Mouse (Mus musculus): ENCODE measurements around the gene Ripor3. TPM values are rescaled to one million over a fixed set of nuclear protein-coding genes. Genes with fewer than 3 reads are reported as not detected.

The Ripor3 gene
- polyA plus RNA-seq, 1 experiment from 2014 or later = 2.5 TPM

DNA sequence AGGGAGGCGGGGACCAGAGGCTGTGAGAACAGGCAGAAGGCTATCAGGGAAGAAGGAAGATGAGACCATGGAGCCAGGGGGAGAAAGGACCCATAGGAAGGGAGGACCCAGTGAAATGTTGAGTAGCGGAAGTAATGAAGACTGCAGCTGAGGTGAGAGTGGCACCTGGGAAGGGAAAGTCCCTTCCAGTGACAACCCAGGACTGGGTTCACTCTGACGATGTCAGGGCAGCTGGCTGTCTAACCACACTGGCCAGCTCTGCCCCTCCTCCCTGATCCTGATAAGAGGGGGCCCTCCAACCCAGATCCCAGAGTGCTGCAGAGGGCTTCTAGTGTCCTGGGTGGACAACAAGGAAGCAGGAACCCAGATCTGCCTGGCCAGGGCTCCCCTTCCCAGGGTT is 12.9 kb downstream of the Ripor3 start:
- H3K27me3 ChIP-seq (ENCODE audit: insufficient read depth, poor library complexity, severe bottlenecking) = peaks cover 9% of the 10 kb centered on the region; the same call in 1 of the 2 replicates
- peaks cover 4% of the 10 kb centered on the region; the same call in 1 of the 2 replicates for H3K9me3 ChIP-seq
- peaks cover 12% of the 10 kb centered on the region; the same call in 1 of the 2 replicates for H3K36me3 ChIP-seq
- no peak for DNase-seq (ENCODE audit: low spot score)
- 41% methylated on average over 3 of the region's 3 CpGs for WGBS
- H3K4me1 ChIP-seq = peaks cover 39% of the 10 kb centered on the region
- peak overlapping the region; percentile 48; the same call in 1 of the 2 replicates for H3K27ac ChIP-seq
- no peak overlapping the region for H3K4me3 ChIP-seq

- Histone ChIP-seq H3K36me3 (peaks cover 12% of the 10 kb centered on the region; the same call in 1 of the 2 replicates), H3K27ac (0 out of 2 replicates have a peak overlapping the region, but pooled peaks have one; percentile 12), H3K27me3 (ENCODE audit: insufficient read depth, poor library complexity, severe bottlenecking) (peaks cover 12% of the 10 kb centered on the region; the same call in 1 of the 2 replicates), H3K4me1 (peaks cover 40% of the 10 kb centered on the region), H3K4me3 (no peak overlapping the region), H3K9me3 (peaks cover 4% of the 10 kb centered on the region; the same call in 1 of the 2 replicates)
- 46% methylated on average over 8 of the region's 8 CpGs for WGBS
- no peak for DNase-seq (ENCODE audit: low spot score)
Measured at GRCm38 (mm10) chr2:167996672-167997215, 13.7 kb downstream of the Ripor3 start.

DNA sequence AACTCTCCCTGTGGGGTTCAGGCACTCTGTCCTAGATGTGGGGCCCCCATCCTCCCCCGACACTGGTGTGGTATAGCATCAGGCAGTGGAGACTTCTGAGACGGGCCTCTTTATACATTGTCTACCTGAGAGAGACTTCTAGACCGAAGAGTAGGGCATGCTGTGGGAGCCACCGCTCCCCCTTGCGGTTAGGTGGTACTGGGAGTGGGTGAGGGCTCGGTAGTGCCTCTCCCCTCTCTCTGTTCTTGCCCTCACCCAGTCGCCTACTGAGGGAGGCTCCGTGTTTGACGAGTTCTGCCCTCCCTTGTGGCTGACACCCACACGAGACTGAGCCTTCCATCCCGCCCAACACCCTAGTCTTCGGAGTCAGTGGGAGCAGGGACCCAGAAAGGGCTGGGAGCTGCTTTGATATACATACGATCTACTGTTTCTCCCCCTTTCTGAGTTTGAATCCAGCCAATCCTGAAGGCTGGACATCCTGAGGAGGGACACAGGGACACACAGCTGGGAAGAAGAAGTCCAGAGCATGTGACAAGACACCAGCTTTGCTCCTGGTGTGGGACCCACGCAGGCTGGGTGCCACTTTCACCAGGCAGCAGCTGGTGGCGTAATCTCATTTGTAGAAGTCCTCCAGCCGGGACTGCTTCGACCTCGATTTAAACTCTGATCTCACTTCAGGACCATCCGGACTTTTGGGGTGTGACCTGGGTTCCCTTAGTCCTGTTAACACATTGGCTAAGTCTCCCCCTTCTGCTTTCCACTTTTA is 14.4 kb downstream of the Ripor3 start:
- Histone ChIP-seq H3K4me1 (peaks cover 40% of the 10 kb centered on the region), H3K9me3 (peaks cover 4% of the 10 kb centered on the region; the same call in 1 of the 2 replicates), H3K27ac (0 out of 2 replicates have a peak overlapping the region, but pooled peaks have one; percentile 8), H3K4me3 (no peak overlapping the region), H3K36me3 (peaks cover 12% of the 10 kb centered on the region; the same call in 1 of the 2 replicates), H3K27me3 (ENCODE audit: insufficient read depth, poor library complexity, severe bottlenecking) (peaks cover 14% of the 10 kb centered on the region)
- DNase-seq (ENCODE audit: low spot score) = no peak
- WGBS = 56% methylated on average over 19 of the region's 19 CpGs

GRCm38 (mm10) chr2:167993260-167993659 is 17.2 kb downstream of the Ripor3 start:
- H3K4me1 ChIP-seq = peaks cover 51% of the 10 kb centered on the region
- DNase-seq (ENCODE audit: low spot score) = no peak
- peaks cover 25% of the 10 kb centered on the region for H3K27me3 ChIP-seq (ENCODE audit: insufficient read depth, poor library complexity, severe bottlenecking)
- no peaks in the 10 kb centered on the region for H3K9me3 ChIP-seq
- peak overlapping the region; percentile 19; the same call in 1 of the 2 replicates for H3K27ac ChIP-seq
- 64% methylated on average over 13 of the region's 13 CpGs for WGBS
- H3K36me3 ChIP-seq = no peaks in the 10 kb centered on the region
- no peak overlapping the region for H3K4me3 ChIP-seq

- H3K36me3 ChIP-seq = no peaks in the 10 kb centered on the region
- peaks cover 23% of the 10 kb centered on the region for H3K27me3 ChIP-seq (ENCODE audit: insufficient read depth, poor library complexity, severe bottlenecking)
- H3K4me3 ChIP-seq = no peak overlapping the region
- WGBS = 76% methylated on average over 14 of the region's 14 CpGs
- DNase-seq (ENCODE audit: low spot score) = no peak
- H3K4me1 ChIP-seq = peaks cover 60% of the 10 kb centered on the region
- no peaks in the 10 kb centered on the region for H3K9me3 ChIP-seq
- H3K27ac ChIP-seq = peak overlapping the region; percentile 47; the same call in 1 of the 2 replicates
Measured at GRCm38 (mm10) chr2:167989310-167989709, 21.1 kb downstream of the Ripor3 start.

DNA sequence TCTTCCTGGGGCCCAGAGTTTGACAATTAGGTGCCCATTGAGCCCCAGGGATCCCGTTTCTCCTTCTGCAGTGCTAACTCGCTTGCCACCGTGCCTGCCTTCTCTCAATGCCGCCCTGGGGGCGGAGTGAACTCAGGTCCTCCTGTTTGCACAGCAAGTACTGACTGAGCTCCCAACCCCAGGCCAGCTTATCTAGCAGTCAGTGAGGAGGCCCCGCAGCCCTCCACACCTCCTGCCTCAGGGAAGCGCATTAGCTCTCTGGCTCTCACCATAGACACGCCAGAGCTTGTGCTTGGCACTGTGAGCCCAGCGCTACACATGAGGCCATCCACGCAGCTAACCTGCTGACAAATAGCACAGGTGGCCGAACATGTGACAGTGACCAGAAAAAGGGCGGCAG is 22.8 kb downstream of the Ripor3 start:
- Histone ChIP-seq H3K36me3 (no peaks in the 10 kb centered on the region), H3K9me3 (no peaks in the 10 kb centered on the region), H3K27me3 (ENCODE audit: insufficient read depth, poor library complexity, severe bottlenecking) (peaks cover 20% of the 10 kb centered on the region), H3K4me3 (no peak overlapping the region), H3K27ac (peak overlapping the region; percentile 67), H3K4me1 (peaks cover 65% of the 10 kb centered on the region)
- 31% methylated on average over 12 of the region's 12 CpGs for WGBS
- peak; percentile 90 for DNase-seq (ENCODE audit: low spot score)

GRCm38 (mm10) chr2:167986762-167987161 is 23.7 kb downstream of the Ripor3 start:
- H3K4me1 ChIP-seq = peaks cover 64% of the 10 kb centered on the region
- peak overlapping the region; percentile 67; the same call in 1 of the 2 replicates for H3K27ac ChIP-seq
- no peak overlapping the region for H3K4me3 ChIP-seq
- peak; percentile 86 for DNase-seq (ENCODE audit: low spot score)
- no peaks in the 10 kb centered on the region for H3K36me3 ChIP-seq
- H3K27me3 ChIP-seq (ENCODE audit: insufficient read depth, poor library complexity, severe bottlenecking) = peaks cover 16% of the 10 kb centered on the region
- no peaks in the 10 kb centered on the region for H3K9me3 ChIP-seq
- WGBS = 7% methylated on average over 7 of the region's 7 CpGs

DNA sequence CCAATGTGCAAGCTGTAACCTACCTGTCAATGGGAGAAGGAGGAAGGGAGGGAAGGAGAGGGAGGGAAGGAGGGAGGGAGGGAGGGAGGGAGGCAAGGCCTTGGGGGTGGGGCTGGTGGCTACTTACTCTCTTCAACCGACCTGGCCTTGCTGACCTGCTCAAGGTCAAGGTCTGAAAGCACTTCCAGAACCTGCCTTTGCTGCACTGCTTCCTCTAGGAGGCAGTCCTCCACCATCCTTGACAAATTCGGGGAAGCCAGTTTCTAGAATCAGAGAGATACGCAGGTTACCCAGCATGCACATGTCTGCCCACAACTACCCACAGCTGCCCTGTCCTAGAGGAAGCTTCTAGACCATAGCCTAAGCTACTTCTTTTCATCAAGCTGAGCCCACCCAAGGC is 25.5 kb downstream of the Ripor3 start:
- H3K27ac ChIP-seq = peak overlapping the region; percentile 73; the same call in 1 of the 2 replicates
- 44% methylated on average over 3 of the region's 3 CpGs for WGBS

DNA sequence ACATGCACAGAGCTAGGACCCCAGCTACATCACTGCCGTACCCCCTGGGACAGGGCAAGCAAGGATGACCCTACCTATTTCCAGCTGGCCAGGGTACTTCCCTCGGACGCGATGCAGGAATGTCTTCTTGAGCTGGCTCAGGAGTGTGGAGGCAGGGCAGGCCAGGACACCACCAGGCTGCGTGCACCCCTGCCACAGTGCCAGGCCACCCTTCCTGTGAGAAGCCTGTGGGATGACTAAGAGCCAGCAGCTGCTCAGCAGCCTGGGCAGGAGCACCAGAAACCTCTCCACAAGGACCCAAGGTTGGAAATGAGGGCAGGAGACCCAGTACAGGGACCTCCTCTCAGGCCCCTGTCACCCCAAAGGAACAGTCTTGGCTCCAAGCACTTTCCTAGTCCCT is 26.0 kb downstream of the Ripor3 start:
- Histone ChIP-seq H3K9me3 (no peaks in the 10 kb centered on the region), H3K27me3 (ENCODE audit: insufficient read depth, poor library complexity, severe bottlenecking) (peaks cover 8% of the 10 kb centered on the region; the same call in 1 of the 2 replicates), H3K36me3 (peaks cover 8% of the 10 kb centered on the region), H3K27ac (peak overlapping the region; percentile 73), H3K4me1 (peaks cover 59% of the 10 kb centered on the region), H3K4me3 (no peak overlapping the region)
- 89% methylated on average over 5 of the region's 5 CpGs for WGBS
- DNase-seq (ENCODE audit: low spot score) = no peak

More for the DNA sequence above, 25.5 kb downstream of the Ripor3 start:
- H3K36me3 ChIP-seq = peaks cover 4% of the 10 kb centered on the region
- DNase-seq (ENCODE audit: low spot score) = no peak
- peaks cover 64% of the 10 kb centered on the region for H3K4me1 ChIP-seq
- peaks cover 13% of the 10 kb centered on the region; the same call in 1 of the 2 replicates for H3K27me3 ChIP-seq (ENCODE audit: insufficient read depth, poor library complexity, severe bottlenecking)
- H3K9me3 ChIP-seq = no peaks in the 10 kb centered on the region
- H3K4me3 ChIP-seq = no peak overlapping the region

GRCm38 (mm10) chr2:167982646-167983045 is 27.8 kb downstream of the Ripor3 start:
- WGBS = 58% methylated on average over 9 of the region's 9 CpGs
- peaks cover 26% of the 10 kb centered on the region for H3K36me3 ChIP-seq
- H3K4me1 ChIP-seq = peaks cover 55% of the 10 kb centered on the region
- H3K4me3 ChIP-seq = no peak overlapping the region
- no peak for DNase-seq (ENCODE audit: low spot score)
- no peaks in the 10 kb centered on the region for H3K9me3 ChIP-seq
- 0 out of 2 replicates have a peak, but pooled peaks cover 4% of the 10 kb centered on the region for H3K27me3 ChIP-seq (ENCODE audit: insufficient read depth, poor library complexity, severe bottlenecking)
- peak overlapping the region; percentile 12; the same call in 1 of the 2 replicates for H3K27ac ChIP-seq

GRCm38 (mm10) chr2:167980391-167980790 is 30.0 kb downstream of the Ripor3 start:
- WGBS = 76% methylated on average over 10 of the region's 10 CpGs
- no peak overlapping the region for H3K4me3 ChIP-seq
- no peaks in the 10 kb centered on the region for H3K9me3 ChIP-seq
- H3K4me1 ChIP-seq = peaks cover 47% of the 10 kb centered on the region
- H3K27ac ChIP-seq = no peak overlapping the region
- no peaks in the 10 kb centered on the region for H3K27me3 ChIP-seq (ENCODE audit: insufficient read depth, poor library complexity, severe bottlenecking)
- H3K36me3 ChIP-seq = peaks cover 47% of the 10 kb centered on the region
- no peak for DNase-seq (ENCODE audit: low spot score)

DNA sequence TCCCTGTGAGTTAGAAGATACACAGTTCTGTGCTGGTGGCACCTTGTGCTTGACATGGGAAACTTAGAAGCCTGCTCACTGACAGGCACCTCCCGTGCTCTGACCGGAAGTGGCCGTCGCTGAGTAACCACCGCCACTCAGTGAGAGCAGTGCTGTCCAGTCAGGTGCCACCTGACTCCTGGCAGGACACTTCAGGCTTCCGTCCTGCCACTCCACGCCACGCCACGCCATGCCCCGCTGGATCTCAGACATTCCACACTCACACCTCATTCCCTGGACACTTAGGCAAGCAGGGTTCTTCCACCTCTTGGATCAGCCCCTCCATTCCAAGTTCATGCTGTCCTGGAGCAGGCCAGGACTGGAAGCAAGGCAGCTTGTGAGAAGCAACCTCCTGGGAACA is 32.1 kb downstream of the Ripor3 start:
- peaks cover 68% of the 10 kb centered on the region for H3K36me3 ChIP-seq
- WGBS = 91% methylated on average over 10 of the region's 10 CpGs
- peaks cover 40% of the 10 kb centered on the region for H3K4me1 ChIP-seq
- no peak for DNase-seq (ENCODE audit: low spot score)
- H3K27me3 ChIP-seq (ENCODE audit: insufficient read depth, poor library complexity, severe bottlenecking) = no peaks in the 10 kb centered on the region
- 0 out of 2 replicates have a peak overlapping the region, but pooled peaks have one; percentile 44 for H3K27ac ChIP-seq
- H3K4me3 ChIP-seq = no peak overlapping the region
- H3K9me3 ChIP-seq = no peaks in the 10 kb centered on the region

GRCm38 (mm10) chr2:167975746-167976145 is 34.7 kb downstream of the Ripor3 start:
- Histone ChIP-seq H3K4me1 (peaks cover 52% of the 10 kb centered on the region), H3K27ac (0 out of 2 replicates have a peak overlapping the region, but pooled peaks have one; percentile 10), H3K36me3 (peaks cover 79% of the 10 kb centered on the region), H3K4me3 (no peak overlapping the region), H3K27me3 (ENCODE audit: insufficient read depth, poor library complexity, severe bottlenecking) (no peaks in the 10 kb centered on the region), H3K9me3 (no peaks in the 10 kb centered on the region)
- WGBS = 79% methylated on average over 12 of the region's 12 CpGs
- DNase-seq (ENCODE audit: low spot score) = no peak
